Mouse (Mus musculus) cerebellum, adult 11 months (tissue): ENCODE data around the gene Ypel3.

Experiments used
- DNase-seq: peaks from one replicate; pipeline ENCODE4 v3.0.0; 2022

The Ypel3 gene

GRCm38 (mm10) chr7:126818818-126819217 lies 42.1 kb downstream of the Ypel3 start:
- no peak for DNase-seq

- DNase-seq: peak; percentile 86
These were observed 45.2 kb downstream of the Ypel3 start for GRCm38 (mm10) chr7:126821835-126822511.

- no peak for DNase-seq
These were observed 46.0 kb downstream of the Ypel3 start for GRCm38 (mm10) chr7:126822741-126823140.

- DNase-seq: peak; percentile 64
These were observed 46.5 kb downstream of the Ypel3 start for GRCm38 (mm10) chr7:126823202-126823711.

- DNase-seq: no peak
These were observed 47.2 kb downstream of the Ypel3 start for GRCm38 (mm10) chr7:126823940-126824339.

- DNase-seq: no peak
These were observed 48.6 kb downstream of the Ypel3 start for GRCm38 (mm10) chr7:126825403-126825802.

GRCm38 (mm10) chr7:126825952-126826351 lies 49.2 kb downstream of the Ypel3 start:
- DNase-seq: no peak
